Mouse (Mus musculus): ENCODE measurements around the gene Ccdc80. TPM values are rescaled to one million over a fixed set of nuclear protein-coding genes. Genes with fewer than 3 reads are reported as not detected.

Ccdc80 gene
- polyA plus RNA-seq, 1 experiment from 2014 or later = 72.0 TPM

GRCm38 (mm10) chr16:45077517-45078080 lies 15.6 kb upstream of the Ccdc80 start:
- Histone ChIP-seq H3K9me3 (ENCODE audit: low read depth, low read length) (no peaks in the 10 kb centered on the region), H3K9ac (no peak overlapping the region), H3K4me1 (ENCODE audit: insufficient read depth) (no peaks in the 10 kb centered on the region; the same call in 1 of the 2 replicates), H3K27ac (ENCODE audit: low read depth) (no peak overlapping the region), H3K4me2 (no peak overlapping the region), H3K4me3 (ENCODE audit: low read depth, low read length) (no peak overlapping the region), H3K36me3 (ENCODE audit: insufficient read depth) (no peaks in the 10 kb centered on the region), H3K27me3 (ENCODE audit: insufficient read depth, low read length) (no peaks in the 10 kb centered on the region)
- no peak for ATAC-seq (ENCODE audit: insufficient read depth)
- DNase-seq = no peak
- 84% methylated on average over 6 of the region's 6 CpGs for WGBS
- no peak for TF ChIP-seq CTCF (IDR thresholded peaks at IDR 0.05; ENCODE audit: low read depth)

- Histone ChIP-seq H3K27me3 (ENCODE audit: insufficient read depth, low read length) (no peaks in the 10 kb centered on the region), H3K9ac (no peak overlapping the region), H3K4me3 (ENCODE audit: low read depth, low read length) (no peak overlapping the region), H3K27ac (ENCODE audit: low read depth) (no peak overlapping the region), H3K9me3 (ENCODE audit: low read depth, low read length) (no peaks in the 10 kb centered on the region), H3K4me1 (ENCODE audit: insufficient read depth) (no peaks in the 10 kb centered on the region; the same call in 1 of the 2 replicates), H3K4me2 (no peak overlapping the region), H3K36me3 (ENCODE audit: insufficient read depth) (no peaks in the 10 kb centered on the region)
- ATAC-seq (ENCODE audit: insufficient read depth) (peak; percentile 76; the same call in 1 of the 2 replicates), DNase-seq (peak; percentile 74)
- no peak for TF ChIP-seq CTCF (IDR thresholded peaks at IDR 0.05; ENCODE audit: low read depth)
- 8% methylated on average over 2 of the region's 2 CpGs for WGBS
Observed at GRCm38 (mm10) chr16:45079322-45079721, 13.9 kb upstream of the Ccdc80 start.

GRCm38 (mm10) chr16:45088842-45089241 lies 4.4 kb upstream of the Ccdc80 start:
- no peak overlapping the region for H3K27ac ChIP-seq (ENCODE audit: low read depth)
- no peak for ATAC-seq (ENCODE audit: insufficient read depth)
- no peak overlapping the region for H3K9ac ChIP-seq
- peaks cover 10% of the 10 kb centered on the region; the same call in 1 of the 2 replicates for H3K4me1 ChIP-seq (ENCODE audit: insufficient read depth)
- H3K9me3 ChIP-seq (ENCODE audit: low read depth, low read length) = no peaks in the 10 kb centered on the region
- H3K27me3 ChIP-seq (ENCODE audit: insufficient read depth, low read length) = no peaks in the 10 kb centered on the region
- 70% methylated on average over 1 of the region's 1 CpGs for WGBS
- no peak for DNase-seq
- TF ChIP-seq CTCF (IDR thresholded peaks at IDR 0.05; ENCODE audit: low read depth) = no peak
- no peak overlapping the region for H3K4me2 ChIP-seq
- H3K36me3 ChIP-seq (ENCODE audit: insufficient read depth) = no peaks in the 10 kb centered on the region
- no peak overlapping the region for H3K4me3 ChIP-seq (ENCODE audit: low read depth, low read length)

- H3K4me1 ChIP-seq (ENCODE audit: insufficient read depth) = peaks cover 13% of the 10 kb centered on the region; the same call in 1 of the 2 replicates
- ATAC-seq (ENCODE audit: insufficient read depth) (peak; percentile 75), DNase-seq (peak; percentile 94)
- no peaks in the 10 kb centered on the region for H3K36me3 ChIP-seq (ENCODE audit: insufficient read depth)
- H3K4me3 ChIP-seq (ENCODE audit: low read depth, low read length) = no peak overlapping the region
- WGBS = 5% methylated on average over 10 of the region's 10 CpGs
- peak; percentile 93 for TF ChIP-seq CTCF (IDR thresholded peaks at IDR 0.05; ENCODE audit: low read depth)
- H3K4me2 ChIP-seq = no peak overlapping the region
- no peak overlapping the region for H3K9ac ChIP-seq
- no peak overlapping the region for H3K27ac ChIP-seq (ENCODE audit: low read depth)
- no peaks in the 10 kb centered on the region for H3K27me3 ChIP-seq (ENCODE audit: insufficient read depth, low read length)
- H3K9me3 ChIP-seq (ENCODE audit: low read depth, low read length) = no peaks in the 10 kb centered on the region
Observed at GRCm38 (mm10) chr16:45090005-45090404, 3.2 kb upstream of the Ccdc80 start.

GRCm38 (mm10) chr16:45094136-45094756 lies 1.0 kb downstream of the Ccdc80 start:
- DNase-seq (peak; percentile 58), ATAC-seq (ENCODE audit: insufficient read depth) (0 out of 2 replicates have a peak, but pooled peaks have one; percentile 28)
- no peaks in the 10 kb centered on the region for H3K27me3 ChIP-seq (ENCODE audit: insufficient read depth, low read length)
- peak overlapping the region; percentile 92 for H3K27ac ChIP-seq (ENCODE audit: low read depth)
- no peak for TF ChIP-seq CTCF (IDR thresholded peaks at IDR 0.05; ENCODE audit: low read depth)
- H3K9me3 ChIP-seq (ENCODE audit: low read depth, low read length) = no peaks in the 10 kb centered on the region
- H3K4me3 ChIP-seq (ENCODE audit: low read depth, low read length) = peak overlapping the region; percentile 48
- H3K36me3 ChIP-seq (ENCODE audit: insufficient read depth) = no peaks in the 10 kb centered on the region
- peaks cover 17% of the 10 kb centered on the region; the same call in 1 of the 2 replicates for H3K4me1 ChIP-seq (ENCODE audit: insufficient read depth)
- WGBS = 2% methylated on average over 9 of the region's 9 CpGs
- peak overlapping the region; percentile 65 for H3K9ac ChIP-seq
- peak overlapping the region; percentile 65 for H3K4me2 ChIP-seq

- peak overlapping the region; percentile 65 for H3K4me2 ChIP-seq
- H3K4me1 ChIP-seq (ENCODE audit: insufficient read depth) = peaks cover 17% of the 10 kb centered on the region; the same call in 1 of the 2 replicates
- peak overlapping the region; percentile 65; the same call in 1 of the 2 replicates for H3K9ac ChIP-seq
- H3K36me3 ChIP-seq (ENCODE audit: insufficient read depth) = no peaks in the 10 kb centered on the region
- no peak overlapping the region for H3K27ac ChIP-seq (ENCODE audit: low read depth)
- H3K27me3 ChIP-seq (ENCODE audit: insufficient read depth, low read length) = no peaks in the 10 kb centered on the region
- TF ChIP-seq CTCF (IDR thresholded peaks at IDR 0.05; ENCODE audit: low read depth) = no peak
- peak overlapping the region; percentile 48 for H3K4me3 ChIP-seq (ENCODE audit: low read depth, low read length)
- DNase-seq (no peak), ATAC-seq (ENCODE audit: insufficient read depth) (no peak)
- WGBS = 82% methylated on average over 13 of the region's 13 CpGs
- H3K9me3 ChIP-seq (ENCODE audit: low read depth, low read length) = no peaks in the 10 kb centered on the region
Observed at GRCm38 (mm10) chr16:45095030-45095429, 1.8 kb downstream of the Ccdc80 start.
